Mouse (Mus musculus): ENCODE results near the gene Gm10053. TPM values are rescaled to one million over a fixed set of nuclear protein-coding genes. Genes with fewer than 3 reads are reported as not detected.
"Not testable (repeated sequence)": the region's sequence is repeated elsewhere in the genome, so short reads cannot be mapped to it uniquely, and the experiment has no call there.

Gene Gm10053
- total RNA-seq (2012; rRNA removed) (154 and 205 TPM in 2 replicates), total RNA-seq (2014; rRNA removed) (315 and 357 TPM in 2 replicates), polyA plus RNA-seq (2012; ENCODE audit: insufficient read length, low read depth) (230 and 314 TPM in 2 replicates)

DNA sequence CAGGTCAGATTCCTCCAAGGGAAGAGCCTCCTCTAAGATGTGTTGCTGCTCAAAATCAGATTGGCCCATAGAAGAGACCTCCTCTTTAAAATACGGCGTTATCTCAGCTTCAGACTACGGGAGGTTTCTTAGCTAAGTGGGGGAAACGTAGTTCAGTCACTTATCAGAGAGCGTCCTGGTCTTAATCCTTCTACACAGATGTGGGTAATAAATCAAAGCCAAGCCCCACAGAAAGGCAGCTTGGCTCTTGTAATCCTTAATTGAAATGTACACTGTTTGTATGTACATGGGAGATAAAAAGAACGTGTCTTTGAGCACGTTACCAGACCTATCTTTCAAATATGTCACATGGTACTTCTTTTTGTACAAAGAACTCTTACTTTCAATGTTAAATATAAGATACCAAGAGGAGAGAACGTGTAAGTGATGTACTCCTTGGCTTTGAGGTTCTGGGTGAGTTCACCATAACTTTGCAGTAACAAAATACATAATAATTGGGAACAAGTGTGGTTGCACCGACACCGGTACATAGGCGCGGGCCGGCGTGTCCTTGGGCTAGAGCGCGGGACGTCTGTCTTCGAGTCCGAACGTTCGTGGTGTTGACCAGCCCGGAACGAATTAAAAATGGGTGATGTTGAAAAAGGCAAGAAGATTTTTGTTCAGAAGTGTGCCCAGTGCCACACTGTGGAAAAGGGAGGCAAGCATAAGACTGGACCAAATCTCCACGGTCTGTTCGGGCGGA lies at the start of gene Gm10053:
Gene Gm10053 (plus strand): TSS at position 558 of the 742 bp plus-strand sequence.
- H3K4me2 ChIP-seq (ENCODE audit: insufficient read depth, low read depth, poor library complexity, severe bottlenecking); H3K4me3 ChIP-seq (replicated peaks in 1 of 3; ENCODE audit: low read depth in 2 of 3, low read length in 2 of 3, poor library complexity in 1 of 3); in situ Hi-C loops (cut with MboI; ENCODE audit: low pct_ligation_motif_present, low pct_unique_long_range_greater_than_20kb, low sequenced_read_pairs); DNase-seq (ENCODE audit: extremely low read depth); H3K79me2 ChIP-seq (replicated peaks; ENCODE audit: control insufficient read depth, extremely low read depth, insufficient read depth, poor library complexity, severe bottlenecking); H3K27ac ChIP-seq (ENCODE audit: insufficient read depth, low read depth); H3K27me3 ChIP-seq (replicated peaks); H3K4me1 ChIP-seq (ENCODE audit: control insufficient read depth in 1 of 2, insufficient read depth in 2 of 2); dilution Hi-C loops (cut with MboI; ENCODE audit: extremely low pct_ligation_motif_present, extremely low pct_unique_long_range_greater_than_20kb, low sequenced_read_pairs); H3K36me3 ChIP-seq (replicated peaks in 1 of 2; ENCODE audit: control insufficient read depth in 1 of 2, insufficient read depth in 1 of 2, low read length in 1 of 2); H3K9me3 ChIP-seq (replicated peaks; ENCODE audit: low read length); H3K9ac ChIP-seq (ENCODE audit: insufficient read depth, low read depth): not testable (repeated sequence)

DNA sequence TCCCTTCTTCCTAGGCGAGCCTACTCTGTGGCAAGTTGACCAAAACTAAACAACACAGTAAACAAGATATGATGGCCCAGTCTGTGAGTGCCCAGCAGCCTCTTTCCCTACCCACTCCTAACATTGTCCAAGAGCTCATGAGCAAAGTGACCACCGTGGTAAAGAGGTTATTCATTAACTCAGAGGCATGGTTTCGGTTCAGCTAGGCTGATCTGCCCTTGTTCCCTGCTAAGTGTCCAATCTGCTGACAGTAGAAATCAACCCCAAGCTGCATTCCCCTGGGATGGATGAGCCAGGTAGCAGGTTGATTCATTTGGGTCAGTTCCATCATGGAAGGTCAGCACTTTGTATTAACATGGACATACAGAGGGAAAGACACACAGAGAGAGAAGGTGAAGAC lies 33.4 kb upstream of the Gm10053 start:
- Histone ChIP-seq H3K4me3 (replicated peaks in 1 of 3; ENCODE audit: low read depth in 2 of 3, low read length in 2 of 3, poor library complexity in 1 of 3) (no peak overlapping the region), H3K36me3 (replicated peaks in 1 of 2; ENCODE audit: control insufficient read depth in 1 of 2, insufficient read depth in 1 of 2, low read length in 1 of 2) (no peaks in the 10 kb centered on the region), H3K4me1 (ENCODE audit: control insufficient read depth in 1 of 2, insufficient read depth in 2 of 2) (no peaks in the 10 kb centered on the region), H3K27ac (ENCODE audit: insufficient read depth, low read depth) (no peak overlapping the region), H3K4me2 (ENCODE audit: insufficient read depth, low read depth, poor library complexity, severe bottlenecking) (no peak overlapping the region), H3K79me2 (replicated peaks; ENCODE audit: control insufficient read depth, extremely low read depth, insufficient read depth, poor library complexity, severe bottlenecking) (no peaks in the 10 kb centered on the region), H3K27me3 (replicated peaks) (no peaks in the 10 kb centered on the region), H3K9me3 (replicated peaks; ENCODE audit: low read length) (no peaks in the 10 kb centered on the region), H3K9ac (ENCODE audit: insufficient read depth, low read depth) (no peak overlapping the region)
- dilution Hi-C loops (cut with MboI; ENCODE audit: extremely low pct_ligation_motif_present, extremely low pct_unique_long_range_greater_than_20kb, low sequenced_read_pairs) (no loop called here), in situ Hi-C loops (cut with MboI; ENCODE audit: low pct_ligation_motif_present, low pct_unique_long_range_greater_than_20kb, low sequenced_read_pairs) (no loop called here)
- no peak for TF ChIP-seq JUND (conservative IDR thresholded peaks at IDR 0.05; ENCODE audit: low read depth, low read length)
- no peak for TF ChIP-seq MXI1 (IDR thresholded peaks at IDR 0.05; ENCODE audit: low read depth, low read length)
- no peak for TF ChIP-seq ELF1 (IDR thresholded peaks at IDR 0.05; ENCODE audit: low read depth, low read length)
- no peak for TF ChIP-seq MAZ (IDR thresholded peaks at IDR 0.05; ENCODE audit: low read depth, low read length)
- TF ChIP-seq JUN (IDR thresholded peaks at IDR 0.05; ENCODE audit: insufficient read depth, low read depth, low read length), result no peak
- no peak for TF ChIP-seq ZC3H11A (IDR thresholded peaks at IDR 0.05; ENCODE audit: low read depth, low read length)
- no peak for TF ChIP-seq ZMIZ1 (IDR thresholded peaks at IDR 0.05; ENCODE audit: low read depth, low read length)
- no peak for TF ChIP-seq E2F4 (IDR thresholded peaks at IDR 0.05; ENCODE audit: insufficient replicate concordance, low read depth, low read length)
- TF ChIP-seq HCFC1 (IDR thresholded peaks at IDR 0.05; ENCODE audit: low read depth, low read length), result no peak
- DNase-seq (ENCODE audit: extremely low read depth), result no peak

GRCm38 (mm10) chr19:24845007-24845546 lies 30.4 kb upstream of the Gm10053 start:
- Histone ChIP-seq H3K27ac (ENCODE audit: insufficient read depth, low read depth) (no peak overlapping the region), H3K27me3 (replicated peaks) (no peaks in the 10 kb centered on the region), H3K9me3 (replicated peaks; ENCODE audit: low read length) (no peaks in the 10 kb centered on the region), H3K4me1 (ENCODE audit: control insufficient read depth in 1 of 2, insufficient read depth in 2 of 2) (no peaks in the 10 kb centered on the region), H3K4me2 (ENCODE audit: insufficient read depth, low read depth, poor library complexity, severe bottlenecking) (no peak overlapping the region), H3K79me2 (replicated peaks; ENCODE audit: control insufficient read depth, extremely low read depth, insufficient read depth, poor library complexity, severe bottlenecking) (no peaks in the 10 kb centered on the region), H3K4me3 (replicated peaks in 1 of 3; ENCODE audit: low read depth in 2 of 3, low read length in 2 of 3, poor library complexity in 1 of 3) (no peak overlapping the region), H3K36me3 (replicated peaks in 1 of 2; ENCODE audit: control insufficient read depth in 1 of 2, insufficient read depth in 1 of 2, low read length in 1 of 2) (no peaks in the 10 kb centered on the region), H3K9ac (ENCODE audit: insufficient read depth, low read depth) (no peak overlapping the region)
- DNase-seq (ENCODE audit: extremely low read depth), result no peak
- dilution Hi-C loops (cut with MboI; ENCODE audit: extremely low pct_ligation_motif_present, extremely low pct_unique_long_range_greater_than_20kb, low sequenced_read_pairs), result no loop called here
- in situ Hi-C loops (cut with MboI; ENCODE audit: low pct_ligation_motif_present, low pct_unique_long_range_greater_than_20kb, low sequenced_read_pairs), result no loop called here
- TF ChIP-seq ELF1 (IDR thresholded peaks at IDR 0.05; ENCODE audit: low read depth, low read length) (no peak), USF1 (IDR thresholded peaks at IDR 0.05; ENCODE audit: low read depth, low read length) (no peak), CHD2 (IDR thresholded peaks at IDR 0.05; ENCODE audit: low read length) (no peak), RCOR1 (conservative IDR thresholded peaks at IDR 0.05; ENCODE audit: low read depth, low read length) (no peak), JUN (IDR thresholded peaks at IDR 0.05; ENCODE audit: insufficient read depth, low read depth, low read length) (no peak), ZMIZ1 (IDR thresholded peaks at IDR 0.05; ENCODE audit: low read depth, low read length) (no peak), RAD21 (IDR thresholded peaks at IDR 0.05; ENCODE audit: low read depth, low read length) (no peak), NELFE (IDR thresholded peaks at IDR 0.05; ENCODE audit: low read depth, low read length) (no peak), CHD1 (IDR thresholded peaks at IDR 0.05; ENCODE audit: low read depth, low read length) (no peak), SIN3A (IDR thresholded peaks at IDR 0.05; ENCODE audit: low read length) (no peak), MAX (IDR thresholded peaks at IDR 0.05; ENCODE audit: low read length) (no peak), CTCF (conservative IDR thresholded peaks at IDR 0.05 in 1 of 2, IDR thresholded peaks at IDR 0.05 in 1 of 2; ENCODE audit: low read depth in 2 of 2, low read length in 2 of 2) (no peak), SMC3 (IDR thresholded peaks at IDR 0.05; ENCODE audit: low read depth, low read length) (no peak), POLR2AphosphoS2 (IDR thresholded peaks at IDR 0.05; ENCODE audit: low read depth, low read length) (no peak), MYC (IDR thresholded peaks at IDR 0.05; ENCODE audit: low read depth, low read length) (no peak), IRF4 (IDR thresholded peaks at IDR 0.05; ENCODE audit: low read depth, low read length) (no peak), MAFK (IDR thresholded peaks at IDR 0.05; ENCODE audit: insufficient replicate concordance, low read length) (no peak), PAX5 (IDR thresholded peaks at IDR 0.05; ENCODE audit: low read length) (no peak), ZNF384 (IDR thresholded peaks at IDR 0.05; ENCODE audit: low read depth, low read length) (no peak)
